Mouse (Mus musculus) stomach, embryonic 14.5 days (tissue): ENCODE data around the gene Lasp1. TPM values are rescaled to one million over a fixed set of nuclear protein-coding genes. Genes with fewer than 3 reads are reported as not detected.
A peak's percentile ranks its signal among the peaks of the same experiment; 100 is the strongest.

Experiments
- ATAC-seq: fragments of 200-750 bp; cut with Nextera tagmentation; 2 replicates; pipeline ENCODE4 v1.8.0; 2017; ENCODE audit warnings: low read depth, moderate TSS enrichment; ENCODE audit not compliant: insufficient number of reproducible peaks, insufficient read depth, low FRiP score
- H3K27ac ChIP-seq: fragments of 300-500 bp; sonication (generic); 2 replicates; pipeline ENCODE4 v1.5.1; 2014; ENCODE audit warnings: mild to moderate bottlenecking, low read length, moderate library complexity, mixed read lengths
- H3K27me3 ChIP-seq: fragments of 300-500 bp; sonication (generic); 2 replicates; pipeline ENCODE4 v1.6.1; 2014; ENCODE audit warnings: low read length, control low read depth, mixed read lengths; ENCODE audit not compliant: control insufficient read depth, insufficient read depth
- H3K36me3 ChIP-seq: fragments of 300-500 bp; sonication (generic); 2 replicates; pipeline ENCODE4 v1.6.1; 2014; ENCODE audit warnings: mild to moderate bottlenecking, control low read depth, low read length, moderate library complexity, mixed read lengths; ENCODE audit not compliant: control insufficient read depth, insufficient read depth
- H3K4me1 ChIP-seq: fragments of 300-500 bp; sonication (generic); 2 replicates; pipeline ENCODE4 v1.6.1; 2014; ENCODE audit warnings: low read length, control low read depth, mixed read lengths; ENCODE audit not compliant: control insufficient read depth, insufficient read depth
- H3K4me2 ChIP-seq: fragments of 300-500 bp; sonication (generic); replicated peaks from 2 replicates; pipeline ENCODE4 v1.6.1; 2014; ENCODE audit warnings: low read depth, low read length, control low read depth
- H3K4me3 ChIP-seq: fragments of 300-500 bp; sonication (generic); 2 replicates; pipeline ENCODE4 v1.5.1; 2014; ENCODE audit warnings: low read depth, low read length, control low read depth
- H3K9ac ChIP-seq: fragments of 300-500 bp; sonication (generic); replicated peaks from 2 replicates; pipeline ENCODE4 v1.6.1; 2014; ENCODE audit warnings: low read depth, mild to moderate bottlenecking, control low read depth, low read length, moderate library complexity, mixed read lengths
- H3K9me3 ChIP-seq: fragments of 300-500 bp; sonication (generic); 2 replicates; pipeline ENCODE4 v1.6.1; 2016; ENCODE audit warnings: low read depth, low read length, control low read depth; ENCODE audit not compliant: control insufficient read depth
- WGBS: fragments of 180-500 bp; shearing (Covaris S2); extraction: QIAGEN DNeasy Blood & Tissue Kit; methylation state at CpG from one replicate; pipeline ENCODE4 v1.1.7; 2014; 5-methylcytosine and 5-hydroxymethylcytosine counted together
- polyA plus RNA-seq: library from polyadenylated mRNA; unstranded; fragments of >200 nt; fragmentation: Nextera tagmentation; extraction: Ambion mirVana; gene quantifications from 2 replicates; pipeline ENCODE4 v1.2.1, GENCODE M21; 2014

The Lasp1 gene
- polyA plus RNA-seq, 1 experiment from 2014 or later, result 73.2 TPM

GRCm38 (mm10) chr11:97883918-97884600 lies 85.3 kb downstream of the Lasp1 start, which contains the start of gene Fbxo47:
TSS of gene Fbxo47 (minus strand) at chr11:97884154.
- peak; percentile 94 for ATAC-seq
- Histone ChIP-seq H3K4me2 (peak within 1 kb of the TSS; percentile 36), H3K27me3 (no peaks in the 10 kb centered on the region), H3K9ac (peak within 1 kb of the TSS; percentile 29; the same call in 1 of the 2 replicates), H3K36me3 (no peaks in the 10 kb centered on the region), H3K4me1 (no peaks in the 10 kb centered on the region), H3K27ac (peak within 1 kb of the TSS; percentile 84), H3K4me3 (peak within 1 kb of the TSS; percentile 34), H3K9me3 (no peaks in the 10 kb centered on the region)
- under 1% methylated on average over 37 of the region's 37 CpGs for WGBS

DNA sequence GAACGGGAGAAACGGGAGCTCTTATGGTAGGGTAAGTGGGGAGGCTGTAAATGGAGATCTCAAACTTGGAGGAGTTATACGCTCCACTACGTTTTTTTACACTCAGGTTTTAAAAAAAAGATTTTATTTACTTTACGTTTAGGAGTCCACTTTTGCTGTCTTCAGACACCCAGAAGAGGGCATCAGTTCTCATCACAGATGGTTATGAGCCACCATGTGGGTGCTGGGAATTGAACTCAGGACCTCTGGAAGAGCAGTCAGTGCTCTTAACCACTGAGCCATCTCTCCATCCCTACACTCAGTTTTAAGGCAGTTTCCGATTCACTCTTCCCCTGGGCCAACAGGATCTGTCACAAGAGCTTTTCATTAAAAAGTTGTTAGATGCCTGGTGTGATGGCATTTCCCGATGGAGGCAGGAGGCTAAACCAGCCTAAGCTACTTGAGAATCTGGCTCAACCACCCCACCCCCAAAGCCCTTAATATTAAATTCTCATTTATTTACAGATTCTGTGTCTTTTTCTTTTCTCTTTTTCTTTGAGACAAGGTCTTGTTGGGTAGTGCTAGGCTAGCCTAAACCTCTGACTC lies 85.9 kb downstream of the Lasp1 start:
- 23% methylated on average over 7 of the region's 7 CpGs for WGBS
- Histone ChIP-seq H3K27ac (peak overlapping the region; percentile 81), H3K4me3 (peak overlapping the region; percentile 34), H3K9ac (no peak overlapping the region; the same call in 1 of the 2 replicates), H3K4me1 (no peaks in the 10 kb centered on the region), H3K36me3 (no peaks in the 10 kb centered on the region), H3K27me3 (no peaks in the 10 kb centered on the region), H3K9me3 (no peaks in the 10 kb centered on the region), H3K4me2 (peak overlapping the region; percentile 36)
- no peak for ATAC-seq

DNA sequence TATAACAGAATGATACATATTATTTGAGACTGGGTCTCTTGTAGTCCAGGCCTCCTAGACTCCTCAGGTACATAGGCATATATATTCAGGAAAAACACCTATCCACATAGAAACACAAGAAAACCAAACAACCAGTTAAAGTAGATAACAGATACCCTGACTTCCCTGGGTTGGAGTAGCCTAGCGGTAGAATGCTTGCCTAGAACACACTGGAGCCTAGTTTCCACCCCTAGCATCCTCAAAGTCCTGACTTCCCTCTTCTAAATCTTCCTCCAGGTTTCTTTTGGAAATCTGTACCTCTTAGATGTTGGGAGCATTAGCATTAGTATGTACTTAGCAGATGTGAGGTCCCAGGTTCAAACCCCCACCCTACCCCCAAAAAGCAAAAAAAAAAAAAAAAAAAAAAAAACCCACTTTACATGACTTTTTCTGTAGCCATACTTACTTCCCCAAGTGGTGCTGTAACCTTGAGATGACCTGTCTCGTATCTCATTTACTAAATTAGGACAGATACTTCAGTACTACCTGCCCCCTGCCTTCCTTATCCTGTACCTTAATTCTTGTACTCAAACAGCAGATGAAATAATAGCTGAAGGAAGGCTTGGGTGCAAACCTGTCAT lies 86.6 kb downstream of the Lasp1 start:
- Histone ChIP-seq H3K9ac (no peak overlapping the region), H3K4me2 (peak overlapping the region; percentile 36; the same call in 1 of the 2 replicates), H3K27ac (no peak overlapping the region), H3K36me3 (no peaks in the 10 kb centered on the region), H3K9me3 (no peaks in the 10 kb centered on the region), H3K4me3 (no peak overlapping the region), H3K4me1 (no peaks in the 10 kb centered on the region), H3K27me3 (no peaks in the 10 kb centered on the region)
- WGBS, result 93% methylated on average over 2 of the region's 2 CpGs
- ATAC-seq, result no peak

Other genes starting within 250 kb of the Lasp1 start
- 0.49 and 0.64 TPM in 2 replicates for gene Srcin1, start 222.8 kb upstream of the Lasp1 start, polyA plus RNA-seq
- 2.7 and 3.6 TPM in 2 replicates for gene Epop, start 169.3 kb upstream of the Lasp1 start, polyA plus RNA-seq
- 4.3 and 4.5 TPM in 2 replicates for gene Mllt6, start 135.6 kb upstream of the Lasp1 start, polyA plus RNA-seq
- 20.8 and 21.9 TPM in 2 replicates for gene Cisd3, start 113.2 kb upstream of the Lasp1 start, polyA plus RNA-seq
- 18.2 and 20.6 TPM in 2 replicates for gene Pcgf2, start 98.5 kb upstream of the Lasp1 start, polyA plus RNA-seq
- 429 and 454 TPM in 2 replicates for gene Psmb3, start 95.6 kb upstream of the Lasp1 start, polyA plus RNA-seq
- gene Pip4k2b, start 54.3 kb upstream of the Lasp1 start, polyA plus RNA-seq, result 1.9 and 2.5 TPM in 2 replicates
- gene Cwc25, start 32.4 kb upstream of the Lasp1 start, polyA plus RNA-seq, result 14.2 and 16.8 TPM in 2 replicates
- gene 1700001P01Rik, start 23.1 kb upstream of the Lasp1 start, polyA plus RNA-seq, result 0.43 and 0.59 TPM in 2 replicates
- gene Rpl23, start 16.6 kb upstream of the Lasp1 start, polyA plus RNA-seq, result 774 and 780 TPM in 2 replicates
- 6.4 and 8.3 TPM in 2 replicates for gene B230217C12Rik, start 41.8 kb downstream of the Lasp1 start, polyA plus RNA-seq
- gene Fbxo47, start 85.2 kb downstream of the Lasp1 start, polyA plus RNA-seq, result 0.29 and 0.56 TPM in 2 replicates
- 0.38 and 0.56 TPM in 2 replicates for gene Plxdc1, start 187.4 kb downstream of the Lasp1 start, polyA plus RNA-seq
- gene Arl5c, start 197.2 kb downstream of the Lasp1 start, polyA plus RNA-seq, result 7.8 and 11.6 TPM in 2 replicates
- gene Cacnb1, start 224.0 kb downstream of the Lasp1 start, polyA plus RNA-seq, result 7.3 and 9.7 TPM in 2 replicates
- gene Rpl19, start 227.7 kb downstream of the Lasp1 start, polyA plus RNA-seq, result 1,095 and 1,157 TPM in 2 replicates